Mouse (Mus musculus): Measurements from ENCODE around the gene 6030408B16Rik. TPM values are rescaled to one million over a fixed set of nuclear protein-coding genes. Genes with fewer than 3 reads are reported as not detected.
"Not testable (repeated sequence)": the region's sequence is repeated elsewhere in the genome, so short reads cannot be mapped to it uniquely, and the experiment has no call there.

The 6030408B16Rik gene
- total RNA-seq, 2 experiments from 2014 or later, result not detected

DNA sequence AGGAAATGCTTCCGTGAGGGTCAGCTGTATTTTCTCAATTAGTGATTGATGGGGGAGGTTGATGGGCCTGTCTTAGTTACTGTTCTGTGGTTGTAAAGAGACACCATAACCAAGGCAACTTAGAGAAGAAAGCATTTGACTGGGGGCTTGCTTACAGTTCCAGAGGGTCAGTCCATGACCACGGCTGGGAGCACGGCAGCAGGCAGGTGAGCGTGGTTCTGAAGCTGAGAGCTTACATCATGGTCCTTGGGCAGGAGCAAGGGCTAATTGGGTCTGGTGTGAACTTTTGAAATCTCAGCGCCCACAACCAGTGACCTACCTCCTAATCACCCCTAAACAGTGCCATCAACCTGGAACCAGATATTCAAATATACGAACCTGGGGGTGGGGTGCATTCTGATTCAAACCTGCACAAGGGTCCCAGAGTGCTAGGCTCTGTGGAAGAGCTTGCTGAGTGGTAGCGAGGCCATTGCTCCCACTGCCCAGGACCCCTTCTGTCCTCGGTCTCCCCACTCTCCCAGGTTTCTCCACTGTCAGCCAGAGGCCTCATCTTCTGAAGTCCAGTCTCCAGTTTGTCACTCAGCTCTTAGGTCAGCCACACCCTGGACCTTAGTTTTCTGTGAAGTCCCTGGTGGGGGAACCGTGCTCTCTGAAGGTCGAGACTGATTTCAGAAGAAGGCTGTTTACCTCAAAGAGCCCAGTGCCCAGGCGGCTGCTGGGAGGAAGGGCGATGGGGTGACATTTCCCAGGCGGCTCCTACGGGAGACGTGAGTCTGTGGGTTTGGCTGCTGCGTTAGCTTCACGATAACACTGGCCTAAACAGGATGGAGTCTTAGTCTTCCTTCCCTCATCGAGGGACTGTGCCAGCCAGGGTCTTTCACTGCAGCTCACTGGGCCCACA is 24.2 kb downstream of the 6030408B16Rik start:
- no peak for DNase-seq (ENCODE audit: low spot score in 2 of 2)
- intact Hi-C loops (cut with DNase I), result no loop called here

GRCm38 (mm10) chr15:101317814-101318500 is 24.9 kb downstream of the 6030408B16Rik start:
- DNase-seq (ENCODE audit: low spot score in 2 of 2), result no peak
- intact Hi-C loops (cut with DNase I), result no loop called here

GRCm38 (mm10) chr15:101318889-101319765 is 26.1 kb downstream of the 6030408B16Rik start:
- no peak for DNase-seq (ENCODE audit: low spot score in 2 of 2)
- intact Hi-C loops (cut with DNase I), result no loop called here

GRCm38 (mm10) chr15:101320010-101320617 is 27.1 kb downstream of the 6030408B16Rik start:
- intact Hi-C loops (cut with DNase I), result no loop called here
- no peak for DNase-seq (ENCODE audit: low spot score in 2 of 2)

- intact Hi-C loops (cut with DNase I), result no loop called here
Measured at GRCm38 (mm10) chr15:101320618-101321041, 27.6 kb downstream of the 6030408B16Rik start.

DNA sequence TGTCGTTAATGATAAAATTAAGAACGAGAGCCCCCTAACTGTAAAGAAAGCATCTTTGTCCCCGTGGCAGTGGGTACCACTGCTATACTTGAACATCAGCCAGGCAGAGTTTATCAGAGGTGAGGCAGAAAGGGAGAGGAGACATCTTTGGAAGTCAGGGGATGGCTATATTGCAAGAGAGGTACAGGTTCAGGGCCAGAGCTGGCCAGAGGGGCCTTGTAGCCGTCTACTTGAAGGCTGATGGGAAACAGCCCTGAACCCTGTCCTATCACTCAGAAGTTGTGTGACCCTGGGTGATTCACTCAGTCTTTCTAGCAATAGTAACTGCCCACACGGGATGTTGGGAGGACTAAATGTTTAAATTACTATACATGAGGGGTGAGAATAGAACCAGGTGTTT is 28.1 kb downstream of the 6030408B16Rik start:
- intact Hi-C loops (cut with DNase I), result no loop called here
- DNase-seq (ENCODE audit: low spot score in 2 of 2), result no peak

More at GRCm38 (mm10) chr15:101320618-101321041, 27.6 kb downstream of the 6030408B16Rik start:
- no peak for DNase-seq (ENCODE audit: low spot score in 2 of 2)

- DNase-seq (ENCODE audit: low spot score in 2 of 2), result no peak
- intact Hi-C loops (cut with DNase I), result no loop called here
Measured at GRCm38 (mm10) chr15:101322106-101322505, 29.1 kb downstream of the 6030408B16Rik start.

GRCm38 (mm10) chr15:101322640-101323039 is 29.6 kb downstream of the 6030408B16Rik start:
- intact Hi-C loops (cut with DNase I), result no loop called here
- DNase-seq (ENCODE audit: low spot score in 2 of 2), result no peak

GRCm38 (mm10) chr15:101323511-101323910 is 30.5 kb downstream of the 6030408B16Rik start:
- intact Hi-C loops (cut with DNase I), result no loop called here
- no peak for DNase-seq (ENCODE audit: low spot score in 2 of 2)

DNA sequence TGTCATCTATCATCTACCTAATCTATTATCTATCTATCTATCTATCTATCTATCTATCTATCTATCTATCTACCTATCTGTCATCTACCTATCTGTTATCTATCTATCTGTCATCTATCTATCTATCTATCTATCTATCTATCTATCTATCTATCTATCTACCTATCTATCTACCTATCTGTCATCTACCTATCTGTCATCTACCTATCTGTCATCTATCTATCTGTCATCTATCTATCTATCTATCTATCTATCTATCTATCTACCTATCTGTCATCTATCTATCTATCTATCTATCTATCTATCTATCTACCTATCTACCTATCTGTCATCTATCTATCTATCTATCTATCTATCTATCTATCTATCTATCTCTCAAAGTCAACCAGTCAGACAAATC is 31.4 kb downstream of the 6030408B16Rik start:
- intact Hi-C loops (cut with DNase I), result not testable (repeated sequence)

DNA sequence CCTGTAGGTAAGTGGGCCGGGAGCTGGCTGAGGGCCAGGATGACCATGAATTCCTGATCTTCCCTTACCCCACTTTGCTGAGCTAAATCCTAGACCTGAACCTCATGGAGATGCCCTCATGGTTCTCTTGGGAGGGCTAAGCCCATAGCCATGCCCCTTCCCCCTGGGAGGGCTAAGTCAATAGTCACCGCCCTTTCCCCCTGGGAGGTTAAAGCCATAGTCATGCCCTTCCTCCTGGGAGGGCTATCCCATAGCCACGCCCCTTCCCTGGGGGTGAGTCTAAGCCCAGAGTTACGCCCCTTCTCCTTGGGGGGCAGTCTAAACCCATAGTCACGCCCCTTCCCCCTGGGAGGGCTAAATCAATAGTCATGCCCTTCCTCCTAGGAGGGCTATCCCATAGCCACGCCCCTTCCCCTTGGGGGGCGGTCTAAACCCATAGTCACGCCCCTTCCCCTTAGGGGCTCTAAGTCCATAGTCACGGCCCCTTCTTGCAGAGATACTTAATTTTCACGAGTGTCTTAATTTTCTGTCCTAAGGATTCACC is 33.1 kb downstream of the 6030408B16Rik start:
- intact Hi-C loops (cut with DNase I), result loop anchor here (5.0 kb wide), 1 partner anchor 741 kb away; no protein-coding TSS in a partner anchor
- DNase-seq (ENCODE audit: low spot score in 2 of 2), result no peak

More for the DNA sequence above, 31.4 kb downstream of the 6030408B16Rik start:
- not testable (repeated sequence) for DNase-seq (ENCODE audit: low spot score in 2 of 2)

- intact Hi-C loops (cut with DNase I), result loop anchor here (1.0 to 5.0 kb wide), 2 partner anchors 657 to 740 kb away; no protein-coding TSS in a partner anchor
- peak; percentile 83 to 89 for DNase-seq (ENCODE audit: low spot score in 2 of 2)
Measured at GRCm38 (mm10) chr15:101327282-101327681, 34.3 kb downstream of the 6030408B16Rik start.

GRCm38 (mm10) chr15:101328876-101329563 is 36.0 kb downstream of the 6030408B16Rik start:
- intact Hi-C loops (cut with DNase I), result loop anchor here (5.0 kb wide), 1 partner anchor 738 kb away; no protein-coding TSS in a partner anchor
- DNase-seq (ENCODE audit: low spot score in 2 of 2), result no peak

- intact Hi-C loops (cut with DNase I), result loop anchor here (5.0 kb wide), 1 partner anchor 738 kb away; no protein-coding TSS in a partner anchor
- no peak for DNase-seq (ENCODE audit: low spot score in 2 of 2)
Measured at GRCm38 (mm10) chr15:101329564-101329892, 36.5 kb downstream of the 6030408B16Rik start.

DNA sequence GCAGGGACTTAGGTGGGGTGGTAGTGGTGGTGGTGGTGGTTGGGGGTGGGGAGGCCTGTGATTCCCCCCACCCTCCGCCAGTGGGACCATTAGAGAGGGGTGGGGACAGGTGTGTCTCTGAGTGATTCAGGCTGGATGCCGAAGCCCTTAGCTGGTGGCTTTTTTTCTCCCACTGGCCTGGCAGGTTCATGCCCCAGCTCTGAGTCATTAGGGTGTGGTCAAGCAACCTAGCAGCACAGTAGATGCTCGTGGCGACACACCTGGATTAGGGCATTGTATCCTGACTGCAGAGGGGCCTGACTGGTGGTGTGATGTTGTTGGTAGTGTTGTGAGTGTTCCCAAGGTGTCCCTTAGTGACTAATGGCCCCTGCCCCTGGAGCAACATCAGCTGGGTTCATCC is 38.1 kb downstream of the 6030408B16Rik start:
- intact Hi-C loops (cut with DNase I), result no loop called here
- no peak for DNase-seq (ENCODE audit: low spot score in 2 of 2)

DNA sequence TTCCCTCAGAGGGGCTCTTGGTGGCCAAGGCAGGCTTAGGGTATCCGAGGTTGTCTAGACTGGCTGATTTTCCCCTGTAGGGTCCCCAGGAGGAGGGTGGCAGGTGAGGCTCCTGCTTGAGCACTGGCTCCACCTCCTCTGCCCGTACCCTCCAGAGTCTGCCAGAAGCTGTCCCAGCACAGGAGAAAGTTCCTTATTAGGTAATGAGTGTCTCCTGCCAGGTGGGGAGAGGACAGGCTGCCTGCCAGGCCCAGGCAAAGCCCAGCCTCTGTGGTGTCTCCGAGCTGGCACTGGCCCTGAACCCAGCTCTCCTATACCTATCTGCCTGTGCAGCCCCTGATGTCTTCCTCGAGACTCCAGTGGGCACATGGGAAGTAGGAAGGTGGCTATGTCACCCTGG is 39.4 kb downstream of the 6030408B16Rik start:
- no peak for DNase-seq (ENCODE audit: low spot score in 2 of 2)
- intact Hi-C loops (cut with DNase I), result no loop called here

- no peak for DNase-seq (ENCODE audit: low spot score in 2 of 2)
- intact Hi-C loops (cut with DNase I), result no loop called here
Measured at GRCm38 (mm10) chr15:101333165-101333564, 40.2 kb downstream of the 6030408B16Rik start.

DNA sequence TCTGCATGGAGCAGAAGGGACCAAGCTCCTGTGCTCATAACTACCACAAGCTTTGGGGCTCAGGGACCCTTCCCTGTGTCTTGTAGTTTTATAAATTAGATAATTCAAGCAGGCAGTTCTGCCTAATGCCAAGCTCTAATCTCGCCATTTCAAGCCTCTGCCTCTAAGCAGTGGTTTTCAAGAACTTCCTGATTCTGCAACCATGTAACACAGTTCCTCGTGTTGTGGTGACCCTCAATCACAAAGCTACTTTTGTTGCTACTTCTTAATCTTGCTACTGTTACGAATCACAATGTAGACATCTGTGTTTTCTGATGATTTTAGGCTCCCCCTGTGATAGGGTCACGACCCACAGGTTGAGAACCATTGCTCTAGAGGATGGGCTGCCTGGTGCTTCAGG is 40.6 kb downstream of the 6030408B16Rik start:
- intact Hi-C loops (cut with DNase I), result no loop called here

More for the DNA sequence above, 40.6 kb downstream of the 6030408B16Rik start:
- no peak for DNase-seq (ENCODE audit: low spot score in 2 of 2)
